Mouse (Mus musculus) gastrocnemius, postnatal 36 days (tissue): ENCODE measurements around the gene Sh3rf3. TPM values are rescaled to one million over a fixed set of nuclear protein-coding genes. Genes with fewer than 3 reads are reported as not detected.
A peak's percentile ranks its signal among the peaks of the same experiment; 100 is the strongest.

Source experiments
- DNase-seq, 2 experiments: peaks; one replicate each; pipeline ENCODE4 v3.0.0; 2022
- intact Hi-C: fragments of 180-260 bp; cut with DNase I; formaldehyde crosslinking; loops from one replicate; pipeline ENCODE4 v1.15.1; 2025
- long read RNA-seq, 2 experiments: library from polyadenylated mRNA; stranded (forward); transcript quantifications; one replicate each; pipeline ENCODE4 v2.0.0; 2021
- total RNA-seq, 2 experiments: library from RNA; stranded (reverse); gene quantifications; 2 replicates each; pipeline ENCODE4 v1.2.3; 2021

Sh3rf3 gene
- total RNA-seq, result under 1 TPM; 0.42 to 0.87 TPM
- long read RNA-seq, experiment 1, result 0 reads
- long read RNA-seq, experiment 2, result 0 reads

DNA sequence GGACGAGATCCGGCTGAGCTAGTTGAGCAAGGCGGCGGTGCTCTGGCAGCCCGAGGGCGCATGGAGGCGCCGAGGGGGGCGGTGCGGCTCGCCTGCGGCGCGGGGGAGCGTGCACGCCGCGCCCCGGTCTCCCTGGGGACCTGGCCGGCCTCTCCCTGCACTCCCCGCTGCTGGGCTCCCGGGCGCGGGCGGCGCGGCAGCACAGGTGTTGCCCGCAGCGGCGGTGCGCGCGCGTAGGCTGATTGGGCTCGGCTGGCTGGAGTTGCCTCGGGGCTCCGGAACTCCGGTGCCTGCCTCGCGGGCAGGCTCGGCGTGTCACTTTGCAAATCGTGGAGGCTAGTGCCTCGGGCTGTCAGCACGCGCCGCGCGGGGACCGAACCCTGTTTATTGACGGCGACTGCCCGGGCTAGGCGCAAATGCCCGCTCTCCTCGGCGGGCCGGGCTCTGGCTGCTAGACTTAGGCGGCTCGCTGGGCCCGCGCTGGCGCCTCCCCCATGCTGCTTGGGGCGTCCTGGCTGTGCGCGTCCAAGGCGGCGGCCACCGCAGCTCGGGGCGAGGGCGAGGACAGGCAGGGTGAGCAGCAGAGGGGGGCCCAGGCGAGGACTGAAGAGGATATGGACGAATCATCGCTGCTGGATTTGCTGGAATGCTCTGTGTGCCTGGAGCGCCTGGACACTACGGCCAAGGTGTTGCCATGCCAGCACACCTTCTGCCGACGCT, at the start of gene Sh3rf3:
Gene Sh3rf3 (plus strand): TSS at position 279 of the 720 bp plus-strand sequence.
- DNase-seq, result peak in 1 of 2 experiments; percentile 19
- intact Hi-C loops, result loop anchor here (2.0 to 5.0 kb wide), 2 partner anchors 179 to 338 kb away; no protein-coding TSS in a partner anchor

DNA sequence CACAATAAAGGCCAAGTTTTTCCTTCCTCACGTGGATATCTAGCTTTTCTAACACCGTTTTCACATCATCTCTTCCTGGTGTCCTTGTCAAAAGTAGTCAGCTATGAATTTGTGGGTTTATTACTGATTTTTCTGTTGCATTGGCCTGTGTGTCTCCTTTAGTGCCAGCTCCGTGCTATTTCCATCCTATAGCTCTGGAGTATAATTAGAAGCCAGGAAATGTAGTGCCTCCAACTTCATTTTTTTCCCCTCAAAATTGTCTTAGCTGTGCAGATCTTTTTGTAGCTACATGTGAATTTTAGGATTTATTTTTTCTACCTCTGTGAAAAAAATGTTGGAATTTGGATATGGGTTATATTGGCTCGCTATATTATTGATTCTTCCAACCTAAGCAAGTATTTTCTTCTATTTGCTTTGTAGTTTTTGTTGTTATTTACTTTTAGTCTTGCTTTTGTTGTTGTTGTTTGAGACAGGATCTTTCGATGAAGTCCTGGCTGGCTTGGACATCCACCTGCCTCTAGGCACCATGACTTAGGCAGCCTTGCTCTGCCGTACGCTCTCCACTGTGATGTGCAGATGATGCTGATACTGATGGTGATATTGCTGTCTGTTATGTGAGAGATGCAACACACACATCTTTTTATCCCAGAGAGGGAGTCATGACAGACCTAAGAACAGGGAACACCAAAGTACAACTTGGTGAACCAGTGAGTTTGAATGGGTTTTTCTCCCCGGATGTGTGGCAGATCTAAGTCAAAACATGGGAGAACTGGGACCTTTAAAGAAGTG, 24.5 kb upstream of the Sh3rf3 start:
- DNase-seq, result no peak
- intact Hi-C loops, result no loop called here

DNA sequence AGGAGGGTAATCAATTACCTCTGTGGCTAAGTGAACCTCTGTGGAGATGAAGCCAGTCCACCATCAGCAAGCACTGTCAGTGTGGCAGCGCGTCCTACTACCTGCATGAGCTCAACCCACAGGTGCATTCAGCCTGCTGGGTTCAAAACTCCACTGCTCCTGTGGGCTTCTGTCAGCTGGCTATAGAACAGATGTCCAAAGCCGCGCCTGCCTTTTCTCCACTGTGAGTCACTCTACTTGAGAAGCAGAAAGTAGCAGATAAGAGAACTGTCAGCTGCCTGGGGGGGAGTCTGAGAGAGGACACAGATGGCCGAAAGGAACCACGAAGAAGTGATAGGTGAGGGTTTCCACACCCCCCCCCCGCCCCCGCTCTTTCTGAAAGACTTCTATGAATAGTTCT, 15.6 kb upstream of the Sh3rf3 start:
- intact Hi-C loops, result no loop called here
- no peak for DNase-seq

- no peak for DNase-seq
Measured at GRCm38 (mm10) chr10:58798156-58798555, 15.0 kb upstream of the Sh3rf3 start.

DNA sequence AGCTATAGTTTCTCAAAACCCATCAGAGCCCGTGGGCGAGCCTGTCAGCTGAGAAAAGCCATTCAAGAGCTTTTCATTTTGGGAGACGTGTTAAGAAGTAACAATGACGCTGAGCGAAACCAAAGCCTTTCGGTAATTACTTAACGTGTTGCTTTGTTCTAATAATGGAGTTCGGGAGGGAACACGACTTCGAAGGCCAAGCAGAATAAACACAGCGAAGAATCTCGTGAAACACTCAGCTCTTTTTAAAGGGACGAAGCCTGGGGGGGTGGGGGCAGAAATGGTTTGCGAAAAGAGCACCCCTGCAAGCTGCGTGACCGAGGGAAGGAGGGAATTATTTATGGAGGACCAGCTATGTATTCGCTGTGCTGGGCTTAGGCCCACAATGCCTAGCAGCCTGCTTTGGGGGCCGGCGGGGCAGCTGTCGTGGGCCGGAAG, 12.1 kb upstream of the Sh3rf3 start:
- intact Hi-C loops, result no loop called here
- no peak for DNase-seq

More at GRCm38 (mm10) chr10:58798156-58798555, 15.0 kb upstream of the Sh3rf3 start:
- intact Hi-C loops, result no loop called here

DNA sequence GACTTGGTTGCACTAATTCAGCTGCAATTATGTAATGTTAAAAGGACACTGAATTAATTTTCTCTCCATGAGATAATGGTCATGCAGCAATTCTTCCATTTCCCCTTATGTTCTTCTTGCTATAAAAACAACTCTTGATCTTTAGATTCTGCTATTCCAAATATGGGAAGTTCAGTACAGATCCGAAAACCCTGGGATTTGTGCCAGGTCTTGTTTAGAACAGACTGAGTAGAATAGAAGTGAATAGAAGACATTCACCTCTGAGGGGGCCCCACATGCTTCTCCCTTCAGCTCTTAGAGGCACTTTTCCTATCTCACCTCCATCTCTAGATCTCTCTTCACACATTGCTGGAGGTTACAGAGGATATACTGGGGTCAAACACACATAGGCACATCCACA, 10.8 kb upstream of the Sh3rf3 start:
- intact Hi-C loops, result no loop called here

GRCm38 (mm10) chr10:58807956-58808355, 5.2 kb upstream of the Sh3rf3 start:
- DNase-seq, result no peak
- intact Hi-C loops, result no loop called here

More for the DNA sequence above, 10.8 kb upstream of the Sh3rf3 start:
- DNase-seq, result no peak

- intact Hi-C loops, result loop anchor here (5.0 kb wide), 1 partner anchor 182 kb away; no protein-coding TSS in a partner anchor
- DNase-seq, result no peak
Measured at GRCm38 (mm10) chr10:58810181-58810580, 3.0 kb upstream of the Sh3rf3 start.

GRCm38 (mm10) chr10:58812210-58813080, 714 bp upstream of the Sh3rf3 start:
- DNase-seq, result peak; percentile 78 to 82
- intact Hi-C loops, result loop anchor here (2.0 to 5.0 kb wide), 2 partner anchors 180 to 338 kb away; no protein-coding TSS in a partner anchor

GRCm38 (mm10) chr10:58813801-58814191, 637 bp downstream of the Sh3rf3 start:
- intact Hi-C loops, result loop anchor here (2.0 to 5.0 kb wide), 2 partner anchors 179 to 337 kb away; no protein-coding TSS in a partner anchor
- no peak for DNase-seq

GRCm38 (mm10) chr10:58814486-58814885, 1.3 kb downstream of the Sh3rf3 start:
- intact Hi-C loops, result loop anchor here (5.0 kb wide), 1 partner anchor 178 kb away; no protein-coding TSS in a partner anchor
- DNase-seq, result no peak

DNA sequence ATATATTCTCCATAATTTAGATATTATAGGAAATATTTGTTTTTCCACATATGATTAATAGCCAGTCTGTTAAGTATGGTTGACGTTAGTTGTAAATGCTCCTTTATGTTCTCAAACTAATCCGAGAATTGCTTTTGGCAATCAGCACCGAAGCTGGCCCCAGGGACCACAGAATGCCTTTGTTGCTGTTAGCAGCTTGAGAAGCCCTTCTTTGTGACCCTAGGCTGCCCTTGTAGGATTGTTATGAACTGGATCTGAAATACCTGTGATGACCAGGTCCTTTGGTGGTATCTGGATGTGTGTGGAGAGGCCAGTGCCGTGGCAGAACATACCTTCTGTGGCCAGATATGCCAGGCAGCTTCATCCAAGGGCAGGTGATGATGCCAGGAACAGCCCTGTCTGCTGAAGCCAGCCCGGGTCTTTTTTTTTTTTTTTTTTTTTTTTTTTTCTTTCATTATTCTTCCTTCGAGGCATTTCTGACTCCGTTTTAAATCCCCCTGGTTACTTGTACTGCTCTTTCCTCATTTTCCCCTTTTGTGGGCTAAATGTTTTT, 10.9 kb downstream of the Sh3rf3 start:
- intact Hi-C loops, result no loop called here
- DNase-seq, result no peak

DNA sequence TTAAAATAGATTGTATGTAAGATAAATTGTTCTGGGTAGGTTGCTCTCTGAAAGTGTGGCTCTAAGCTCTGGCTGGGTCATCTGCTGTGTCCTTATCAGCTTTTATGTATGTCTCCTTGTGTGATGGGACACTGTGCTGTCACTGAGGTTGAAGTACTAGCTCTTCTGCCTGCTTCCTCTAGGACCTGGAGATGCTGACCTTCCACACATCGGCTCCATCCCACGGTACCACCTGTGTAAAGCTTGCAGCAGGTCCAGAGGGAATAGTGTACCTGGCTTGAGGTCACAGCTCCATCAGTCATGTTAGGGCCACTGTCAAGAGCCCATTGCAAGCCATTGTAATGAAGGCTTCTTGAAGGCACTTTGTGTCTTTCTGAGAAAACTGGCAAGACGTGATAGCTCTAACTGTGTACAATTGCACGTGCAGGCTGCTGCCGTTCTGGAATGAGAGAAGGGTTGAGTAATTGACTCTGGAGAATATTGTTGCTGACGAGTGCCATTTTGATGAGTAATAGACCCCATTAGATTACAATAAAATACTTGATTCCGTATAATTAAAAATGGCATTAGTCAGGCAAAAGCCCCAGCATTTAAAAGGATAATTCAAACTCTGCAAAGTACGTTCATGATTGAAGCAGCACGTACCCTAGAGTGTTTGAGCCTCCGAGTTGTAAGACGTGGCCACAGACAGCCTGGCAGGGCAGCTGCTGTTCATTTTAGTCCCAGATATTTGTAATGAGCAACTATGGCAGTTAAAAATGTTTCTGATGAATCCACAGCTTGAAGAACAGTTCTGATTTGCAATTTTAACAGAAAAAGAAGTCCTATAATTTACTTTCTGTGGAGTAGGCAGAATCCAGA, 16.3 kb downstream of the Sh3rf3 start:
- intact Hi-C loops, result no loop called here
- DNase-seq, result no peak

- no peak for DNase-seq
- intact Hi-C loops, result no loop called here
Measured at GRCm38 (mm10) chr10:58833146-58833545, 20.0 kb downstream of the Sh3rf3 start.

DNA sequence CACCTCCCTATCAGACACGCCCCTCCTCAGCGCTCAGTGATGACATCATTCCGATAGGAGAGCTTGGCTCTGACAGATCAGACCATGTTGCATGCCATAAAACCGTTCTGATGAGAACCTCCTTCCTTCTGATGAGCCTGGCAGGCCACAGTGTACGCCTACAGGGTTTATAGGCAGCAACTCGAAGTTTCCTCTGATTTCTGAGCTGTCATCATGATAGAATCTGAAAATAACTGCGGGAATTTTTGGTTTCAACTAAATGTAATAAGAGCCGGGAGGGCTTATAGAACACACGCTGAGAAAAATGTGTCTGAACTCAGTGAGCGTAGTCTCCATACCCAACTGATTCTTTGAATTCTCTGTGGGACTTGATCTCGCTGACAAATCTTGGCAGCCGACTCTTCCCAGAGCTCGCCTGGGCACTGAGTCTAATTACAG, 20.6 kb downstream of the Sh3rf3 start:
- intact Hi-C loops, result no loop called here
- no peak for DNase-seq

GRCm38 (mm10) chr10:58836391-58836790, 23.2 kb downstream of the Sh3rf3 start:
- no peak for DNase-seq
- intact Hi-C loops, result no loop called here

- intact Hi-C loops, result no loop called here
- no peak for DNase-seq
Measured at GRCm38 (mm10) chr10:58837504-58837903, 24.3 kb downstream of the Sh3rf3 start.

DNA sequence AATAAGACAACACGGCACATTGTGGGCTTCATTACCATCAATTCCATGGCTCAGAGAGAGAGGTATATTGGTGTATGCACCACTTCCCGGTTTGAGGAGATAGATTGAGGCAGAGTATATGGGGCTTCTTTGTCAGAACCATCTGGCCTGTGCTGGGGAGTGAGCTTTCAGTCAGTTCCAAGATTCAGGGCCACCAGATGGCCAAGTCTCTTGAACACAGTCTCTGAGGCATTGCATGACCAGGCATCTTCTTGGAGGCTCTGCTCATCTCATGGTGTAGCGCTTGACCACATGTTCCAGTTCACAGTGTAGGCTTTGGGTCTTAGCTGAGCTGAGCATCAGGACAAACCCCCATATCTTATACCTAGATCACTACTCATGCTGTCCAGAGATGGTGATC, 28.8 kb downstream of the Sh3rf3 start:
- DNase-seq, result no peak
- intact Hi-C loops, result no loop called here

DNA sequence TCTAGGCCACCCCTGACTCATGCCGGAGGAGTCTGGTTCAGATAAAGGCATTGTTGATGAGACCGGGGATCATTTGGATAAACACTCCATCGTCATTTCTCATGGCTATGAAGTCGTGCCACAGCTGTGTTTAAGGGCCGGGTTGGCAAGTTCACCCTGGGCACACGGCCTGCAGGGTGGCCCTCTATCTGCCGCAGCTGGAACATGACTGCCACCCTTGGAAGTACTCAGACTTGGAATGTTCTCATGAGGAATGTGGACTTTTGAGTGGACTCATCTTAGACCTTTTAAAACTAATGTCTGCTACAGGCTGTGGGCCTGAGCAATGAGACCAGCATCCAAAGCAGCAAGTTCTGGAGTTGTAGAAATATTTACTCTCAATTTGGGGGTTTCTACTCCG, 29.9 kb downstream of the Sh3rf3 start:
- no peak for DNase-seq
- intact Hi-C loops, result no loop called here
